Mouse (Mus musculus) cerebellum, adult 9-10 months (tissue): ENCODE measurements around the gene 1810055G02Rik.

Source experiments
- DNase-seq: peaks from one replicate; pipeline ENCODE4 v3.0.0; 2022

Gene 1810055G02Rik

GRCm38 (mm10) chr19:3695471-3695870, 12.6 kb upstream of the 1810055G02Rik start:
- no peak for DNase-seq

GRCm38 (mm10) chr19:3695976-3696375, 12.1 kb upstream of the 1810055G02Rik start:
- DNase-seq: no peak

- DNase-seq: no peak
Measured at GRCm38 (mm10) chr19:3698035-3698434, 10.1 kb upstream of the 1810055G02Rik start.

GRCm38 (mm10) chr19:3699508-3700438, 8.3 kb upstream of the 1810055G02Rik start:
- peak; percentile 86 for DNase-seq

- DNase-seq: no peak
Measured at GRCm38 (mm10) chr19:3702460-3702859, 5.6 kb upstream of the 1810055G02Rik start.

GRCm38 (mm10) chr19:3706258-3706657, 1.8 kb upstream of the 1810055G02Rik start:
- DNase-seq: peak; percentile 59

GRCm38 (mm10) chr19:3707553-3707952, 540 bp upstream of the 1810055G02Rik start:
- DNase-seq: peak; percentile 53

GRCm38 (mm10) chr19:3709013-3709787, 1.1 kb downstream of the 1810055G02Rik start:
- DNase-seq: no peak

- no peak for DNase-seq
Measured at GRCm38 (mm10) chr19:3710436-3710835, 2.3 kb downstream of the 1810055G02Rik start.

GRCm38 (mm10) chr19:3714381-3714780, 6.3 kb downstream of the 1810055G02Rik start:
- DNase-seq: no peak

- DNase-seq: peak; percentile 79
Measured at GRCm38 (mm10) chr19:3718481-3719361, 10.6 kb downstream of the 1810055G02Rik start.

- DNase-seq: peak; percentile 71
Measured at GRCm38 (mm10) chr19:3719362-3719891, 11.3 kb downstream of the 1810055G02Rik start.

GRCm38 (mm10) chr19:3723170-3723569, 15.1 kb downstream of the 1810055G02Rik start:
- DNase-seq: no peak

- peak; percentile 32 for DNase-seq
Measured at GRCm38 (mm10) chr19:3723904-3724303, 15.8 kb downstream of the 1810055G02Rik start.

GRCm38 (mm10) chr19:3724779-3725178, 16.7 kb downstream of the 1810055G02Rik start:
- peak; percentile 86 for DNase-seq

GRCm38 (mm10) chr19:3728901-3729300, 20.8 kb downstream of the 1810055G02Rik start:
- DNase-seq: no peak

GRCm38 (mm10) chr19:3730781-3731646, 22.9 kb downstream of the 1810055G02Rik start:
- DNase-seq: no peak

GRCm38 (mm10) chr19:3736001-3736400, 27.9 kb downstream of the 1810055G02Rik start:
- DNase-seq: no peak

- DNase-seq: no peak
Measured at GRCm38 (mm10) chr19:3739650-3740049, 31.6 kb downstream of the 1810055G02Rik start.

- no peak for DNase-seq
Measured at GRCm38 (mm10) chr19:3742716-3743115, 34.6 kb downstream of the 1810055G02Rik start.

GRCm38 (mm10) chr19:3743362-3743761, 35.3 kb downstream of the 1810055G02Rik start:
- no peak for DNase-seq
